Mouse (Mus musculus) midbrain, embryonic 14.5 days (tissue): Measurements from ENCODE around the gene Nxf1. TPM values are rescaled to one million over a fixed set of nuclear protein-coding genes. Genes with fewer than 3 reads are reported as not detected.

Experiments
- ATAC-seq: fragments of 200-750 bp; cut with Nextera tagmentation; 2 replicates; pipeline ENCODE4 v1.8.0; 2017; ENCODE audit warnings: moderate number of reproducible peaks, moderate library complexity; ENCODE audit not compliant: low FRiP score, low TSS enrichment
- DNase-seq: peaks from one replicate; pipeline ENCODE4 v3.0.0-alpha.2; 2015
- H3K27ac ChIP-seq: fragments of 300-500 bp; sonication (generic); replicated peaks from 2 replicates; pipeline ENCODE4 v1.5.1; 2014; ENCODE audit warnings: mild to moderate bottlenecking, low read depth, low read length, moderate library complexity
- H3K27me3 ChIP-seq: fragments of 300-500 bp; sonication (generic); 2 replicates; pipeline ENCODE4 v1.6.1; 2014; ENCODE audit warnings: low read length, control low read depth, mixed read lengths; ENCODE audit not compliant: control insufficient read depth, insufficient read depth
- H3K36me3 ChIP-seq: fragments of 300-500 bp; sonication (generic); 2 replicates; pipeline ENCODE4 v1.6.1; 2014; ENCODE audit warnings: low read length, control low read depth; ENCODE audit not compliant: control insufficient read depth, insufficient read depth
- H3K4me1 ChIP-seq: fragments of 300-500 bp; sonication (generic); 2 replicates; pipeline ENCODE4 v1.6.1; 2014; ENCODE audit warnings: mild to moderate bottlenecking, antibody characterized with exemption, low read length, control low read depth; ENCODE audit not compliant: control insufficient read depth, insufficient read depth
- H3K4me2 ChIP-seq: fragments of 300-500 bp; sonication (generic); 2 replicates; pipeline ENCODE4 v1.6.1; 2014; ENCODE audit warnings: mild to moderate bottlenecking, low read length, moderate library complexity
- H3K4me3 ChIP-seq: fragments of 300-500 bp; sonication (generic); replicated peaks from 2 replicates; pipeline ENCODE4 v1.5.1; 2014; ENCODE audit warnings: low read depth, low read length
- H3K9ac ChIP-seq: fragments of 300-500 bp; sonication (generic); replicated peaks from 2 replicates; pipeline ENCODE4 v1.6.1; 2014; ENCODE audit warnings: mild to moderate bottlenecking, low read length, moderate library complexity
- H3K9me3 ChIP-seq: fragments of 300-500 bp; sonication (generic); 2 replicates; pipeline ENCODE4 v1.6.1; 2016; ENCODE audit warnings: low read length, control low read depth, mixed read lengths; ENCODE audit not compliant: control insufficient read depth
- WGBS: fragments of 180-500 bp; shearing (Covaris S2); extraction: QIAGEN DNeasy Blood & Tissue Kit; methylation state at CpG from one replicate; pipeline ENCODE4 v1.1.7; 2014; 5-methylcytosine and 5-hydroxymethylcytosine counted together
- polyA plus RNA-seq: library from polyadenylated mRNA; unstranded; fragments of >200 nt; fragmentation: Nextera tagmentation; extraction: Ambion mirVana; gene quantifications from 2 replicates; pipeline ENCODE4 v1.2.1, GENCODE M21; 2014

Nxf1 gene
- polyA plus RNA-seq, result 146 and 171 TPM in 2 replicates

- H3K9me3 ChIP-seq, result no peaks in the 10 kb centered on the region
- H3K4me3 ChIP-seq, result peak within 1 kb of the TSS; percentile 96
- H3K36me3 ChIP-seq, result peaks cover 36% of the 10 kb centered on the region
- H3K4me2 ChIP-seq, result peak within 1 kb of the TSS; percentile 84
- H3K27ac ChIP-seq, result peak within 1 kb of the TSS; percentile 87
- H3K4me1 ChIP-seq, result peaks cover 16% of the 10 kb centered on the region
- ATAC-seq (peak; percentile 95), DNase-seq (peak; percentile 98)
- H3K9ac ChIP-seq, result peak within 1 kb of the TSS; percentile 94
- WGBS, result under 1% methylated on average over 75 of the region's 75 CpGs
- H3K27me3 ChIP-seq, result no peaks in the 10 kb centered on the region
Observed at GRCm38 (mm10) chr19:8756635-8757387, at the start of gene Nxf1. Gene Nxf1 (plus strand): TSS chr19:8757073.

GRCm38 (mm10) chr19:8708954-8709353, 47.9 kb upstream of the Nxf1 start:
- peaks cover 20% of the 10 kb centered on the region for H3K4me1 ChIP-seq
- ATAC-seq (no peak), DNase-seq (no peak)
- peaks cover 46% of the 10 kb centered on the region for H3K36me3 ChIP-seq
- 95% methylated on average over 8 of the region's 8 CpGs for WGBS
- no peaks in the 10 kb centered on the region for H3K27me3 ChIP-seq
- H3K27ac ChIP-seq, result no peak overlapping the region
- no peak overlapping the region for H3K4me3 ChIP-seq
- H3K4me2 ChIP-seq, result no peak overlapping the region
- no peak overlapping the region for H3K9ac ChIP-seq
- no peaks in the 10 kb centered on the region for H3K9me3 ChIP-seq

- H3K9me3 ChIP-seq, result no peaks in the 10 kb centered on the region
- DNase-seq (peak; percentile 54), ATAC-seq (no peak)
- WGBS, result 93% methylated on average over 2 of the region's 2 CpGs
- no peaks in the 10 kb centered on the region for H3K27me3 ChIP-seq
- H3K4me3 ChIP-seq, result no peak overlapping the region
- no peak overlapping the region for H3K4me2 ChIP-seq
- peaks cover 23% of the 10 kb centered on the region for H3K4me1 ChIP-seq
- H3K27ac ChIP-seq, result no peak overlapping the region
- no peak overlapping the region for H3K9ac ChIP-seq
- H3K36me3 ChIP-seq, result peaks cover 46% of the 10 kb centered on the region
Observed at GRCm38 (mm10) chr19:8710057-8710456, 46.8 kb upstream of the Nxf1 start.

- peak overlapping the region; percentile 72 for H3K4me2 ChIP-seq
- no peak overlapping the region for H3K27ac ChIP-seq
- no peaks in the 10 kb centered on the region for H3K27me3 ChIP-seq
- H3K4me1 ChIP-seq, result peaks cover 23% of the 10 kb centered on the region
- H3K4me3 ChIP-seq, result no peak overlapping the region
- peaks cover 45% of the 10 kb centered on the region for H3K36me3 ChIP-seq
- no peaks in the 10 kb centered on the region for H3K9me3 ChIP-seq
- 89% methylated on average over 4 of the region's 4 CpGs for WGBS
- ATAC-seq (no peak), DNase-seq (no peak)
- peak overlapping the region; percentile 90; the same call in 1 of the 2 replicates for H3K9ac ChIP-seq
Observed at GRCm38 (mm10) chr19:8711506-8711905, 45.4 kb upstream of the Nxf1 start.

GRCm38 (mm10) chr19:8711949-8712869, 44.7 kb upstream of the Nxf1 start:
- Histone ChIP-seq H3K27me3 (no peaks in the 10 kb centered on the region), H3K27ac (peak overlapping the region; percentile 91), H3K4me3 (peak overlapping the region; percentile 78), H3K4me1 (peaks cover 23% of the 10 kb centered on the region), H3K9ac (peak overlapping the region; percentile 90), H3K9me3 (no peaks in the 10 kb centered on the region), H3K4me2 (peak overlapping the region; percentile 72), H3K36me3 (peaks cover 38% of the 10 kb centered on the region)
- WGBS, result 71% methylated on average over 10 of the region's 10 CpGs
- ATAC-seq (no peak), DNase-seq (no peak)

GRCm38 (mm10) chr19:8712870-8713305, 44.0 kb upstream of the Nxf1 start:
- peak; percentile 74 for ATAC-seq
- peak; percentile 86 for DNase-seq
- Histone ChIP-seq H3K4me2 (peak overlapping the region; percentile 72), H3K36me3 (peaks cover 31% of the 10 kb centered on the region), H3K9ac (peak overlapping the region; percentile 90), H3K27ac (peak overlapping the region; percentile 91), H3K27me3 (no peaks in the 10 kb centered on the region), H3K4me1 (peaks cover 23% of the 10 kb centered on the region), H3K9me3 (no peaks in the 10 kb centered on the region), H3K4me3 (peak overlapping the region; percentile 78)
- 0% methylated on average over 13 of the region's 13 CpGs for WGBS

GRCm38 (mm10) chr19:8713306-8713996, 43.4 kb upstream of the Nxf1 start:
- Histone ChIP-seq H3K27me3 (no peaks in the 10 kb centered on the region), H3K9ac (peak overlapping the region; percentile 90), H3K9me3 (no peaks in the 10 kb centered on the region), H3K36me3 (peaks cover 26% of the 10 kb centered on the region), H3K4me1 (peaks cover 23% of the 10 kb centered on the region), H3K4me3 (peak overlapping the region; percentile 78), H3K4me2 (peak overlapping the region; percentile 72), H3K27ac (peak overlapping the region; percentile 91)
- WGBS, result 0% methylated on average over 51 of the region's 51 CpGs
- peak; percentile 87 for ATAC-seq
- peak; percentile 93 for DNase-seq

GRCm38 (mm10) chr19:8713997-8714652, 42.7 kb upstream of the Nxf1 start:
- ATAC-seq, result no peak
- Histone ChIP-seq H3K9me3 (no peaks in the 10 kb centered on the region), H3K9ac (peak overlapping the region; percentile 90), H3K36me3 (peaks cover 19% of the 10 kb centered on the region), H3K4me2 (peak overlapping the region; percentile 72), H3K27me3 (no peaks in the 10 kb centered on the region), H3K27ac (peak overlapping the region; percentile 91), H3K4me3 (peak overlapping the region; percentile 78), H3K4me1 (peaks cover 23% of the 10 kb centered on the region)
- WGBS, result 7% methylated on average over 13 of the region's 13 CpGs
- no peak for DNase-seq
